Mouse (Mus musculus) spleen, adult 12 weeks (tissue): ENCODE data around the gene Sult6b2.

Source experiments
- DNase-seq: peaks from one replicate; pipeline ENCODE4 v3.0.0; 2022; ENCODE audit warnings: low spot score

Gene Sult6b2

DNA sequence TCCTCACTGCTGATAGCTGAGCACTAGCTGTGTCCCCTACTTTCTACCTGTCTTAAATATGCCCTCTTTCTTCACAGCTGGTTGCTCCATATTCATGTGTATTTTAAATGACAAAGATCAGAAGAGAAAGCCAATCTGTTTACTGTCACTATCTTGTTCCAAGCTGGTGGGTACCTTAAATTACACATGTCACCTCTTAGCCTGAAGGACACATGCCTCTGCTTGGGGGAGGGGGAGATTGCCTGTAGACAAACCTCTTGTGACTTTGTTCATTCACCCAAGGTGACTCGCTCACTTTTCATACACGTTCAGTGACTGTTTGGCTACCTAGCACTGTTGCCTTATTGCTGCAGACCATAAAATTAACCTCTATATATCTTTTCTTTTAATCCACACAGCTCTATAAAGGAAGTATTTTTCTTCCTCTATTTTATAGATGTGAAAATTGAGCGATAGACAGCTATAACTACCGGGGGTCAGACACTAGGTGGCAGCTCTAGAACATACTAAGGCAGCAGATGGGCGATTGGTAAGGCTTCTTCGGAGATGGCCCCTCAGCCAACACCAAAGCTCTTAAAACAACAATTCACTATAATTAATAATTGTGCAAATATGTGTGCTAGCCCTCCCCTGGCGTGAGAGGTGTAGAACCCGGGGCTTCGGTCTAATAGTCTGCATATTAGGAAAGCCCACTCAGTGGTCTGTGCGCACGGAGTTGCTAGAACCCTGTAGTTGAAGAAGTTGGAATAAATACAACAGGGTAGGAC lies 25.1 kb downstream of the Sult6b2 start:
- DNase-seq: no peak

DNA sequence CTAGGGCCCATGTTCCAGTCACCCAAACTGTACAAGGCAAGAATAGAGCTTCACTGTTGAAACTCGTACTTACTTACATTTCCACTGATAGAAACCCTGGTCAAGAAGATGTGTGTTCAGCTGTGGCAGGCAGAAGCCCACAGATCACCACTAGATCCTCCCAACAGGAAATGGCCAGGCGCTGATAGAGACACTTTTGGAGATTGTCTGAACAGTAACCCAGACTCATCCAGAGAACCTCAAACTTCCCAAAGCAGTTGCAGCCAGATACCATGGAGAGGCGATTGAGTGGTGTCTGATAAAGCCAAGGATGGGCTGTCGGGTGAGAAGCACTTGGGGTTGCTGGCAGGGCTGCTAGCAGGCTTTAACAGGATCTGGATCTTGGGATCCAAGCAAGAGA lies 27.4 kb downstream of the Sult6b2 start:
- DNase-seq: no peak

DNA sequence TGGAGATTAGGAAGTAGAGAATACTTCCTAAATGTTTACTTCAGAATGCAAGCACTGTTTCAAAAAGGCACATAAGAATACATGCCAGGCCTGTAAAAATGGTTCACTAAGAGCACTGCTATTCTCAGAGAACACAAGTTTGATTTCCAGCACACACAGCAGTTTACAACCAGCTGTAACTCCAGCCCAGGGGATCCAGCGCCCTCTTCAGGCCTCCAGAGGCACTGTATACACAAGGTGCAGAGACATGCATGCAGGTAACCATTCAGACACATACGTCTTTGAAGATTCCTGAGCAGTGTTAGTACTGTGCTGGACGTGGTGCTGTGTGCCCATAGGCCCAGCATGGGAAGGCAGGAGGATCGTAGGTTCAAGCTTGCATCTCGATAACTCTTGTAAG lies 30.7 kb downstream of the Sult6b2 start:
- no peak for DNase-seq

DNA sequence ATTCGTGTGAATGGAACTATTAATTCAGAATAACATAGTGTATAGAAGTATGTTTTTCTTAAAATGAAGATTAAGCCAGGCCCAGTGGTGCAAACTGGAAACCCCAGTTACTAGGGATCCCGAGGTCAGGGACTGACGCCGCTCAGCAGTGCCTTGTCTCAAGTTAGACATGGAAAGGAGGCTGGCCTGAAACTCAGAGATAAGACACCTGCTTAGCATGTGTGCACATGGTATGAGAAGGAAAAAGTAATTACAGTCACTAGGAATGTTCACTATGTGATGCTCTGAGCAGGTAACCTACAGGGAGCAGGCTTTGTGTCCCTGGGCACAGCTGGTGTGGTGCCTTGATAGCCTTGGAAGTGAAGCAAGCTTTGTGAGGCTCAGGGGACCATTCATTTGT lies 32.7 kb downstream of the Sult6b2 start:
- no peak for DNase-seq

DNA sequence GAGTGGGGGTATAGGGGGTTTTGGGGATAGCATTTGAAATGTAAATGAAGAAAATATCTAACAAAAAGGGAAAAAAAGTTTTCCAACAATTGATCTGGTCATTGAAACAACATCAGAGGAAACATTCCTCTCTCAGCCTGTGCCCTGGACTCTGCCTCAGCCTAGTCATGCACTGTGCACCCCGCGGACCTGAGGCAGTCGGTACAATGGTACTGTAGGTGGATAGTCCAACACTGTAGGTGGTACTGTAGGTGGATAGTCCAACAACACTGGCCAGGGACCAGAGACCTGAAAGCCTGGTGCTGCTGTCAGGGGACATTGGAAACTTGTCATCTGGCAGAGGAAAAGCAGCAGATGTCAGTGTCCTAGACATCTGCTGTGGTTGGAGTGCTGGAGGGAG lies 34.4 kb downstream of the Sult6b2 start:
- no peak for DNase-seq

DNA sequence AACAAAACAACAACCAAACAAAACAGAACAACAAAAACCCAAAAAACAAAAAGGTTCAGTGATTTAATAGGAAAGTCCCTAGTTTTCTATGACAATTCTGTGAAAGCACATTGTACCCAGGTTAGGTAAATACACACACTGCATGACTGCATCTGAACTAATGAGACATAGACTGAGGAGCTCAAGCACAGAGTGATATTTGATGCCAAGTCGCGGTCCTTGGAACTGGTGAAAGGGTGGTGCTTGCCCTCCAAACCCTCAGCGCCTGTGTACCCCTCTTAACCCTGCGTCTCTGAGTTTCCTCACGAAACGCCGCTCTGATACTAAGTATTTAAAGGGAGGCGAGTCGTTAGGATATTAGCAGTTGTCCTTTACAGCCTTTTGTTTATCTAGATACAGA lies 37.0 kb downstream of the Sult6b2 start:
- no peak for DNase-seq

DNA sequence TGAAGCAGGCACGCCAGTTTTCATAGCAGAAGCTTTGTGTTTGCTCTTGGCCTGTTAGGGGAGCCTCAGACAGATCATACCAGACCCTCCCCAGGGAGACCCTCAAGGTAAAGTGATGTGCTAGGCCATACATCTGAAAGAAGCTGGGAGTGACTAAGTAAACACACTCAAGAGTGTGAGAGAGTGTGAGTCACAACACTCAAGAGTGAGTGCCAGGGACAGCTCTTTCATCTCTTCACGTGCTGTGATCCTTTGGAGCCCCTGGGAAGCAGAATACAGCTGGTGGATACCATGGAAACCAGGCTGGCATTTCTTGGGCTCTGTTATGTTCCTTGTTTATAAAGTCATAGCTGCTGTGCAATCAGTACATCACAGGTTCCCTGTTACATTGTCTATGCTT lies 39.4 kb downstream of the Sult6b2 start:
- no peak for DNase-seq

DNA sequence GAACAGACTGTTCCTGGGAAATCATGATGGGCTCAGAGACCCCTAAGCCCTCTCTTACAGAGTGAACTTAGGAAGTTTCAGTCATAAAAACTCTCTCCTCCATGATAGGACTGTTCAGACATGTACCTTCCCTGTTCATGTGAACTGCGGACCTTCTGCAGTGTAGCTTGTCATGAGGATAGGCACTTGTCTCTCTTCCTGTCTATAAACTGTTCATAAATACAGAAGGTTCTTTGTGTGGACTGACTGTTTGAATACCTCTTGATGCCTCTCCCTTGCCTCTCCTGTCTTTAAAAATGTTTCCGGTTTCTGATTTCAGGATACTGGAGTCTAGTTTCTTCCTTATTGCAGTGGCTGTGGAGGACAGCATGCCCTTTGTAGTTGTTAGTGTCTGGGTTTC lies 44.7 kb downstream of the Sult6b2 start:
- no peak for DNase-seq

DNA sequence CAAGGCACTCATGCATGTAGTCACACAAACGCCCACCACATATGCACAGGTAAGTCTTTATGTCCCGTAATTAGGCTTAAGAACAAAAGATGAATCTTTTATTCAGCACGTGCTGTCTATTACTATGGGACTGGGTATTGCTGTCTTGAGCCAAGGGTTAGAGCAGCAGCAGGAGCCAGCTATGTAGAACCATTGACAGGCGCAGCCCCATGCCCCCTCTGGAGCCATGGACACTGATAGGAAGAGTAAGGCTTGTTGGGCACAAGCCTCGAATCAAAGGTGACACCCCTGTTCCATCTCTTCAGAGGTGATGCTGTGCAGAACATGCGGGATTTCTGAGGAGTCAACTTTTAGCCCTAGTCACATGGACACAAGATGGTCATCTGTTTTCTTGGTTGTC lies 45.7 kb downstream of the Sult6b2 start:
- no peak for DNase-seq

DNA sequence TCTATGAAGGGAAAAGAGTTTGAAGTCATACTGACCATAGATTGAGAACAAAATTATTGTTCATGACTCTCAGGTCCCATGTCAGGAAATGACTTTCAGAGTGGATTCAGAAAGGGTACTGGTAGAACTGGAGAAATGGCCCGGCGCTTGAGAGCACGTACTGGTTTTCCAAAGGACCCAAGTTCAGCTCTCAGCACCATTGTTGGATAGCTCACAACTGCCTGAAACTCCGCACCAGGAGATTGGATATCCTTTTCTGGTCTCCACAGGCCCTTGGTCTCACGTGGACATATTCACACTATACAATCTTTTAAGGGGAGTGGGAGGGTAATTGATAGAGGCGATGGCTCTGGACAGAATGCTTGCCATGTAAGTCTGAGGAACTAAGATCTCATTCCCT lies 46.3 kb downstream of the Sult6b2 start:
- DNase-seq: peak; percentile 14

DNA sequence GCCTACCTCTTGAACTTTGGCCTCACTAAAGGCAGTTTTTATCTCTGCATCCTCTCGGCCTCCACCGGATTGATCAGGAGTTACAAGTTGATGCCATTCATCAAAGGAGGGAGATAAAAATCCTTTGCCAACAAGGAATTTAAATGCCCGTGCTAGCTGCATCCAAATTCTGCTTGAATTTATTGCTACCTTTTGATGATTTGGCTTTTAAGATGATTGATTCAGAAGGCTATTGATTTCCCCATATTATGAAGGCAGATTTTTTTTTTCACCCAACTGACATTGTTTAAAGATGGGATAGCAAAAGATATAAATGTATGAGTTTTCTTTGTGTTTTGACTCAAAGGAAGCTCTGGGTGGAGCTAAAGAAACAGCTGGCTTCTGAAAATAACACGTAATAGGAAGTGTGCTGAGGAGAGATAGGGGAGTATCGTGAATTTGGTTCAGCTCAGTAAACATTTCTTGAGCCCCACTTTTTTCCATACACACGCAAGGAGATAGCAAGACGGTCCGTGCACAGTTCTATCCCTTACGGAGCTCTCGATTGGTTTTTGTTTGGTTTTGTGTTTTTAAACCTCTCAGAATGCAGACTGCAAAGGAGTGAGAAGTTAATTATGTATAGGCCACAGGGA lies 46.9 kb downstream of the Sult6b2 start:
- DNase-seq: peak; percentile 34

DNA sequence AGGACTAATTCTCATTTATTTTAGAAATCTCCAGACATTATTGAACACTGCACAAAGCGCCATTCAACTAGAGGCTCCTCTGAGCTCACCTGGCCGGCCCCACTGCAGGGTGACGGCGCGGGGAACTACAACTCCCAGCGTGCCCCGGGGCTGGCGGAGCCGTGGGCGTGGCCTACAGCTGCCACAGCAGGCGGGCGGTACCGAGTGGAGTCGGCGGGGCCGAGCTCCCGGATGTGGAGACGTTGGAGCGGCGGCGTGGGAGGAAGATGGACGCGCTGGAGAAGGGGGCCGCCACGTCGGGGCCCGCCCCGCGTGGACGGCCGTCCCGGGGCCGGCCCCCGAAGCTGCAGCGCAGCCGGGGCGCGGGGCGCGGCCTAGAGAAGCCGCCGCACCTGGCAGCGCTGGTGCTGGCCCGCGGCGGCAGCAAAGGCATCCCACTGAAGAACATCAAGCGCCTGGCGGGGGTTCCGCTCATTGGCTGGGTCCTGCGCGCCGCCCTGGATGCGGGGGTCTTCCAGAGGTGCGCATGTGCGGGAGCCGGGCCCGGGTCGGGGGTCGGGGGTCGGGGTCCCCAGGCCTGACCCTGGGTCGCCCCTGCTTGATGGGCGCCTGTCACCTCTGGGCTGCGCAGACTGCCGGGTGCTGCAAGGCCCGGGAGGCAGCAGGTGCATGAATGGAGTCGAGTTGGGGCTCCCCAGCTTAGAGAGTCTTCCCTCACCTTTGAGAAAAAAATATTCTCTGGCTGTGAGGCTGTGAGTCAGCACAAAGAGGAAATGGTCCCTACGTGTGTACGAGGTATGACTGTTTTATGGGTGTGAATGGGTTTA lies 47.6 kb downstream of the Sult6b2 start, which contains the start of gene Cmas:
Gene Cmas, plus strand, starts transcription at position 180 of the 827 bp plus-strand sequence.
- DNase-seq: peak; percentile 90

DNA sequence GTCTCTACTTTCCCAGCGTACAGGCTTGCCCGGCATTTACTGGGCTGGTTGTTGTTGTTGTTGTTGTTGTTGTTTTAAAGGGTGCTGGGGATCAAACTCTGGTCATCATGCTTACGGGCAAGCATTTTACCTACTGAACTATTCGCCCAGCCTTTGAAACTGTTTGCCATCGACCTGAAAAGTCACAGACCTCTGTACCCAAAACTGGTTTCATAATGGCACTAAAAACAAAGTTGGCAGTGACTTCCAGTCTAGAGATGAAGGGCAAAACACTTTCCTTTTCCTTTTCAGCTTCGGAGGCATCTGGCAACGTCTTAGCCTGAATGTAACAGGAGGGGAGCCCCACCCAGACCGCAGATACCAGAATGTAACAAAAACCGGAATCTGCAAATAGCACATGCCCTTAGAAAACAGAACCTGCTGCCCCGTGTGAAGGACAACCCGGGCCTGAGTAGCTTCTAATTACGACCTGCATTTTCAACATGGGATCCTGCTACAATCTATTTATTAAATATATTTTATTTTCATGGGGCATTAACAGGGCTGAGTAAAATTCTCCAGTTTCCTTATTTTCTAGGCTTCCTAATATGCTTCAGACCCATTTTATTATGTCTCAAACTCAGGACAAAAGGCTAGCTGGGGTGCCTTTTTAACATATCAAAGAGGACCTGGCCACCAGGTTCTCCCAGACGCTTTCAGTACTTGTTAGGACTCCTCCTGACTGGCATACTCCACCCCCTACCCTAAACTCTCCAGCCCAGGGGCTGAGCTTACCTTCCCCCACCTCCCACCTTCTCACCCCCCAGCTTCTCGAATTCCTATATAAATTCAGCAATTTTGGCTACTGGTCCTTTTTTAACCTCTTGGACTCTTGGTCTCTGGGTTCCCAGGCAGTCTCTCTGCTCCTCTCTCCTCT lies 51.7 kb downstream of the Sult6b2 start:
- DNase-seq: no peak

DNA sequence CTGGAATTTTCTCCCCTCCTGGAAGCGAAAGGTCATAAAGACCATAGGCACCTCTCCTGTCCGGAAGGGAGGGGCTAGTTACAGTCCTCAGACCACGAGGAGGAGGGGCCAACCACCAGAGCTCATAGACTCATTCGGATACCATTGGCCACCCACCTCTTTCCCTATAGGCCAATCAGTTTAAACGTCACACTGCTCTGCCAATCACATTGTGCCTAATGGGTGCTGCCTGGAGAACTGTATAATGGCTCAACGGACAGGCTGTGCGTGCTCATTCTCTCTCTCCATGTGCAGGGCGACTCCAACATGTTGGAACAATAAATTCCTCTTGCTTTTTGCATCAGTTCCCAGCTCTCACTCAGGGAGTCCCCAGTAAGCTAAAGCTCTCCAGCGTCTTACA lies 52.9 kb downstream of the Sult6b2 start:
- DNase-seq: no peak

DNA sequence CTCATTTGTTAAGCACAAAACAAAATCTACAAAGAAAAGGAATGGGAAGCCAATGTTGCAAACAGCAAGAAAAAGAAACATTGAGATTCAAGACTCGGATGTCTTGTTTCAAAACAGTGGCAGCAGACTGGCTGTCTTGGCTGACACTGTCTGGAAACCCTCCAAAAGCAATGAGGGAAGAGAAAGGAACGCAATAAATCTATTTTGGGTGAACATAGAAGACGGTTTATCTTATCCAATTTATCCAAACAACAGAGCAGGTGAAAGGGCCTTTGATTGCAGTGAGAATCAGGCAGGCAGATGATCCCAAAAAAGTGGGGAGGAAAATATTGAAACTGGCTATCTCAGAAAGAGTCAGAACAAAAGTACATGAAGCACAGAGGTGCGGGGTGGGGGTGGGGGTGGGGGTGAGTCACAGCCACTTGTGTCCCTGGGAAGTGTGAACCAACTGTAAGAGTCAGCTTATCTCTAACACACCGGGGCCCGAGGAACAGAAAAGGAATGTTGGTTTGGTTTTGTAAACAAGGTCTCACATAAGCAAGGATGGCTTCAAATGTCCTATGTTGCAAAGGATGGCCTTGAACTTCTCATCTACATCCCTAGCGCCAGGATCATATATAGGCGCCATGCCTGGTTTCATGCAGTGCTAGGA lies 56.1 kb downstream of the Sult6b2 start:
- DNase-seq: no peak

DNA sequence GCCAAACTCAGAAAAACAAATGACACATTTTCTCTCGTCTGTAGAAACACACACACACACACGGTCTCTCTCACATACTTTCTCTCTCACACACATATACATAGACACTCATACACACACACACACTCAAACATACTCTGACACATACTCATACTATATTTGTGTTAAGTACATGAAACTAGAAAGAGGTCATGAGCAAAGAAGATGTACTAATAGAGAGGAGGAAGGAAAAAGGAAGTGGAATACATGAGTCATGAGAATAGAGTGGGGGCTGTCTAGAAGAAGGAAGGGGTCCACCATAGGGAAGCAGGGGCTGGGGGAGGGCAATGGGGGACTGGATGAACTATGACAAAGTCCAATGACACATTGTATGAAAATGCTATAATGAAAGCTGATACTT lies 57.1 kb downstream of the Sult6b2 start:
- DNase-seq: no peak

DNA sequence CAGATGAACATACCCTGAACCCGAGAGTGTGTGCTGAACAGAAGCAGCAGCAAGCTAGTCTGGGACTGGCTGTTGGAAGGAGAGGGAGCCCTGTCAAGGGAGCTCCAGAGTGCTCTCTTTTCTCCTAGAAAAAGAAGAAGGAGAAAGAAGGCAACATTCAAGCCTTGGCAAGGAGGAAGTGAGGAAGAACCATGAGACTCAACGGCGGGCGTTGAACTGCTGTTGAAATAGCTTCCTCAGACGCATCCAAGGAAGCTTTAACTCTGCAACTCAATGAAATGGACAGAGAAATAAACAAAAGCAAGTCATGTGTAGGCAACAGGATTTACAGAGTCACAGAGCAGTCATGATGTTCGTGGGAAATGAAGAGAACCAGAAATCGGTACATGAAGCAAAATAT lies 57.5 kb downstream of the Sult6b2 start:
- no peak for DNase-seq

DNA sequence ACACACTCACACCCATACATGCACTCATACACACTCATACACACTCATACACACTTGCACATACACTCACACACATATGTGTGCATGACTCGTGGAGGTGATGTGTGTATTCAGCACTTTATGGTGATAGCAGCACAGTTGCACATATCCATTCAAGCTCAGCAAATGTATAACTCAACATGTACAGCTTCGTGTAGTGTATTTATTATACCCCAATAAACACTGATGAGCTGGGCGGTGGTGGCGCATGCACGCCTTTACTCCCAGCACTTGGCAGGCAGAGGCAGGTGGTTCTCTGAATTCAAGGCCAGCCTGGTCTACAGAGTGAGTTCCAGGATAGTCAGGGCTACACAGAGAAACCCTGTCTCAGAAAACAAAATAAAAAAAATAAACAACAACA lies 58.8 kb downstream of the Sult6b2 start:
- no peak for DNase-seq

DNA sequence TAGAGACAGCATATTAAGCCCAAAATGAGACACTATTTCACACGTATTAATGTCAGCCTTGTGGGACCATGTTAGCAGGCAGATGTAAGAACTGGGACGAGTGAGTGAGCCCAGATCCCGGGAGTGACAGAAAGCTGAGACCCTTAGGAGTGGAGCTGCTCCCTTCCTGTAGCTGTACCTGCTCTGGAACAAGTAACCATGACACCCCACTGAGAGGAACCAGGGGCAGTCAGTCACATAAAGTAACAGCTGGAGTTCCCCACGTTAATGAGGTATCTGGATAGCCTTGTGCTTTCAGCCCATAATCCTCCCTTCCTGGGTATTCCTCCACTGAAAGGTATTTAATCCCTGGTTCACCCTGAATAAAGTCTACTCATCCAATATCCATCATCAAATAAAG lies 61.1 kb downstream of the Sult6b2 start:
- DNase-seq: no peak

DNA sequence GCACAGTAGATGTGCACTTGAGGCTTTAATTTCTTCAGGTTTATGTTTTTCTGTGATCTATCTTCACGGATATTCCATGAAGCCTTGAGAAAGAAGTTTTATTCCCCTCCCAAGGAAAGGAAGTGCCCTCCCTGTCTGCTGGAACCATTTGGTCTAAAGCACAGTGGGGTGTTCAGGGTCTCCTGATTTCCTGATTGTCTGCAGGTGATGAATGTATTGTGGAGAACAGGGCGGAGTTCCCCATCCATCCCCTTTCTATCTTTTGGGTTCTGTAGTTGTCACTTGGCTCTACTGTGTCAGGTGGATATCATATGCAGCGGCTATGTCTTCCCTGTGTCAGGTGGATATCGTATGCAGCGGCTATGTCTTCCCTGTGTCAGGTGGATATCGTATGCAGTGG lies 62.5 kb downstream of the Sult6b2 start:
- DNase-seq: no peak

DNA sequence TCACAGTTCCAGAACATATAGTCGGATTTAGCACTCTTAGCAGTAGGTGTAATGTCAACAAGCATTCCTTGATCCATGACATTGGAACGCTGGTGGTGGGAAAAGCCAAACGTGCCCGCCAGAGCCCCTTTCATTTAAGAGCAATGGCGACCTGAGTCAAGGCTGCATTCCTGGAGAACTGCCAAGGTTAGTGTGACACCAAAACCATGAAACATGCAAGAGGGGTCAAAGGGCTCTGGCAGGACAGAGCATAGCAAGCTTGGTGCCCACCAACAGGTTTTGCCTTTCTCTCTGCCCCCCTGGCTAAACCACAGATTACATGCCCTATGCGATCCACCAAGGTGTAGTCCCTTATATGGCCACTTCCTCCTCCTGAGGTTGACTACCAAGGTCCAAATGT lies 65.7 kb downstream of the Sult6b2 start:
- no peak for DNase-seq
